Mouse (Mus musculus): Measurements from ENCODE around the gene Tac4. TPM values are rescaled to one million over a fixed set of nuclear protein-coding genes. Genes with fewer than 3 reads are reported as not detected.

The Tac4 gene
- polyA plus RNA-seq, 1 experiment from 2014 or later = 0.23 TPM

GRCm38 (mm10) chr11:95231688-95232328 is 29.5 kb upstream of the Tac4 start:
- Histone ChIP-seq H3K27me3 (replicated peaks; ENCODE audit: control insufficient read depth, insufficient read depth, low read length) (no peaks in the 10 kb centered on the region; the same call in 1 of the 2 replicates), H3K4me3 (replicated peaks; ENCODE audit: low read length) (no peak overlapping the region), H3K27ac (ENCODE audit: low read length) (no peak overlapping the region), H3K4me2 (ENCODE audit: low read length) (peak overlapping the region; percentile 33), H3K36me3 (ENCODE audit: control insufficient read depth, insufficient read depth) (no peaks in the 10 kb centered on the region), H3K9ac (replicated peaks; ENCODE audit: low read depth, low read length) (0 out of 2 replicates have a peak overlapping the region, but pooled peaks have one; percentile 12), H3K4me1 (replicated peaks; ENCODE audit: control insufficient read depth, insufficient read depth, low read length) (0 out of 2 replicates have a peak, but pooled peaks cover 4% of the 10 kb centered on the region), H3K9me3 (ENCODE audit: control insufficient read depth, low read length) (no peaks in the 10 kb centered on the region)
- 9% methylated on average over 23 of the region's 24 CpGs for WGBS
- ATAC-seq = peak; percentile 31; the same call in 1 of the 2 replicates

GRCm38 (mm10) chr11:95232329-95232696 is 29.0 kb upstream of the Tac4 start:
- Histone ChIP-seq H3K36me3 (ENCODE audit: control insufficient read depth, insufficient read depth) (no peaks in the 10 kb centered on the region), H3K4me2 (ENCODE audit: low read length) (no peak overlapping the region), H3K9me3 (ENCODE audit: control insufficient read depth, low read length) (no peaks in the 10 kb centered on the region), H3K9ac (replicated peaks; ENCODE audit: low read depth, low read length) (no peak overlapping the region), H3K27me3 (replicated peaks; ENCODE audit: control insufficient read depth, insufficient read depth, low read length) (no peaks in the 10 kb centered on the region; the same call in 1 of the 2 replicates), H3K4me3 (replicated peaks; ENCODE audit: low read length) (no peak overlapping the region), H3K4me1 (replicated peaks; ENCODE audit: control insufficient read depth, insufficient read depth, low read length) (0 out of 2 replicates have a peak, but pooled peaks cover 4% of the 10 kb centered on the region), H3K27ac (ENCODE audit: low read length) (no peak overlapping the region)
- ATAC-seq = no peak
- WGBS = 46% methylated on average over 6 of the region's 6 CpGs

- Histone ChIP-seq H3K4me2 (ENCODE audit: low read length) (no peak overlapping the region), H3K36me3 (ENCODE audit: control insufficient read depth, insufficient read depth) (no peaks in the 10 kb centered on the region), H3K4me3 (replicated peaks; ENCODE audit: low read length) (no peak overlapping the region), H3K9ac (replicated peaks; ENCODE audit: low read depth, low read length) (no peak overlapping the region), H3K4me1 (replicated peaks; ENCODE audit: control insufficient read depth, insufficient read depth, low read length) (no peaks in the 10 kb centered on the region), H3K27ac (ENCODE audit: low read length) (no peak overlapping the region), H3K9me3 (ENCODE audit: control insufficient read depth, low read length) (no peaks in the 10 kb centered on the region), H3K27me3 (replicated peaks; ENCODE audit: control insufficient read depth, insufficient read depth, low read length) (no peaks in the 10 kb centered on the region)
- 86% methylated on average over 6 of the region's 6 CpGs for WGBS
- ATAC-seq = no peak
These were observed 22.9 kb upstream of the Tac4 start for GRCm38 (mm10) chr11:95238477-95238876.

GRCm38 (mm10) chr11:95242653-95243052 is 18.7 kb upstream of the Tac4 start:
- no peak overlapping the region for H3K4me2 ChIP-seq (ENCODE audit: low read length)
- H3K4me3 ChIP-seq (replicated peaks; ENCODE audit: low read length) = no peak overlapping the region
- no peak overlapping the region for H3K9ac ChIP-seq (replicated peaks; ENCODE audit: low read depth, low read length)
- no peaks in the 10 kb centered on the region for H3K9me3 ChIP-seq (ENCODE audit: control insufficient read depth, low read length)
- no peak overlapping the region for H3K27ac ChIP-seq (ENCODE audit: low read length)
- 66% methylated on average over 6 of the region's 6 CpGs for WGBS
- H3K27me3 ChIP-seq (replicated peaks; ENCODE audit: control insufficient read depth, insufficient read depth, low read length) = no peaks in the 10 kb centered on the region
- H3K36me3 ChIP-seq (ENCODE audit: control insufficient read depth, insufficient read depth) = no peaks in the 10 kb centered on the region
- peaks cover 4% of the 10 kb centered on the region; the same call in 1 of the 2 replicates for H3K4me1 ChIP-seq (replicated peaks; ENCODE audit: control insufficient read depth, insufficient read depth, low read length)
- ATAC-seq = no peak

GRCm38 (mm10) chr11:95245456-95245855 is 15.9 kb upstream of the Tac4 start:
- Histone ChIP-seq H3K4me2 (ENCODE audit: low read length) (no peak overlapping the region), H3K4me3 (replicated peaks; ENCODE audit: low read length) (no peak overlapping the region), H3K27ac (ENCODE audit: low read length) (no peak overlapping the region), H3K27me3 (replicated peaks; ENCODE audit: control insufficient read depth, insufficient read depth, low read length) (no peaks in the 10 kb centered on the region), H3K36me3 (ENCODE audit: control insufficient read depth, insufficient read depth) (no peaks in the 10 kb centered on the region), H3K4me1 (replicated peaks; ENCODE audit: control insufficient read depth, insufficient read depth, low read length) (peaks cover 4% of the 10 kb centered on the region; the same call in 1 of the 2 replicates), H3K9ac (replicated peaks; ENCODE audit: low read depth, low read length) (no peak overlapping the region), H3K9me3 (ENCODE audit: control insufficient read depth, low read length) (no peaks in the 10 kb centered on the region)
- 78% methylated on average over 7 of the region's 7 CpGs for WGBS
- no peak for ATAC-seq

GRCm38 (mm10) chr11:95247065-95247464 is 14.3 kb upstream of the Tac4 start:
- Histone ChIP-seq H3K9ac (replicated peaks; ENCODE audit: low read depth, low read length) (no peak overlapping the region), H3K4me1 (replicated peaks; ENCODE audit: control insufficient read depth, insufficient read depth, low read length) (peaks cover 4% of the 10 kb centered on the region; the same call in 1 of the 2 replicates)
- WGBS = 22% methylated on average over 14 of the region's 14 CpGs

GRCm38 (mm10) chr11:95250110-95250509 is 11.2 kb upstream of the Tac4 start:
- H3K36me3 ChIP-seq (ENCODE audit: control insufficient read depth, insufficient read depth) = no peaks in the 10 kb centered on the region
- no peak overlapping the region for H3K4me3 ChIP-seq (replicated peaks; ENCODE audit: low read length)
- no peaks in the 10 kb centered on the region for H3K9me3 ChIP-seq (ENCODE audit: control insufficient read depth, low read length)
- H3K27ac ChIP-seq (ENCODE audit: low read length) = no peak overlapping the region
- peaks cover 4% of the 10 kb centered on the region; the same call in 1 of the 2 replicates for H3K4me1 ChIP-seq (replicated peaks; ENCODE audit: control insufficient read depth, insufficient read depth, low read length)
- no peak for ATAC-seq
- no peaks in the 10 kb centered on the region for H3K27me3 ChIP-seq (replicated peaks; ENCODE audit: control insufficient read depth, insufficient read depth, low read length)
- no peak overlapping the region for H3K4me2 ChIP-seq (ENCODE audit: low read length)
- no peak overlapping the region for H3K9ac ChIP-seq (replicated peaks; ENCODE audit: low read depth, low read length)
- WGBS = 50% methylated on average over 10 of the region's 10 CpGs

More at GRCm38 (mm10) chr11:95247065-95247464, 14.3 kb upstream of the Tac4 start:
- no peak overlapping the region for H3K4me3 ChIP-seq (replicated peaks; ENCODE audit: low read length)
- H3K4me2 ChIP-seq (ENCODE audit: low read length) = no peak overlapping the region
- no peak; the same call in 1 of the 2 replicates for ATAC-seq
- H3K36me3 ChIP-seq (ENCODE audit: control insufficient read depth, insufficient read depth) = no peaks in the 10 kb centered on the region
- H3K27ac ChIP-seq (ENCODE audit: low read length) = no peak overlapping the region
- no peaks in the 10 kb centered on the region for H3K9me3 ChIP-seq (ENCODE audit: control insufficient read depth, low read length)
- no peaks in the 10 kb centered on the region for H3K27me3 ChIP-seq (replicated peaks; ENCODE audit: control insufficient read depth, insufficient read depth, low read length)

- 5% methylated on average over 11 of the region's 11 CpGs for WGBS
- no peaks in the 10 kb centered on the region for H3K9me3 ChIP-seq (ENCODE audit: control insufficient read depth, low read length)
- ATAC-seq = no peak
- H3K4me2 ChIP-seq (ENCODE audit: low read length) = no peak overlapping the region
- no peak overlapping the region for H3K9ac ChIP-seq (replicated peaks; ENCODE audit: low read depth, low read length)
- H3K4me1 ChIP-seq (replicated peaks; ENCODE audit: control insufficient read depth, insufficient read depth, low read length) = peaks cover 4% of the 10 kb centered on the region; the same call in 1 of the 2 replicates
- H3K27me3 ChIP-seq (replicated peaks; ENCODE audit: control insufficient read depth, insufficient read depth, low read length) = no peaks in the 10 kb centered on the region
- no peaks in the 10 kb centered on the region for H3K36me3 ChIP-seq (ENCODE audit: control insufficient read depth, insufficient read depth)
- H3K4me3 ChIP-seq (replicated peaks; ENCODE audit: low read length) = no peak overlapping the region
- no peak overlapping the region for H3K27ac ChIP-seq (ENCODE audit: low read length)
These were observed 10.0 kb upstream of the Tac4 start for GRCm38 (mm10) chr11:95251295-95251694.

- H3K9ac ChIP-seq (replicated peaks; ENCODE audit: low read depth, low read length) = no peak overlapping the region
- H3K36me3 ChIP-seq (ENCODE audit: control insufficient read depth, insufficient read depth) = no peaks in the 10 kb centered on the region
- no peak overlapping the region for H3K27ac ChIP-seq (ENCODE audit: low read length)
- H3K27me3 ChIP-seq (replicated peaks; ENCODE audit: control insufficient read depth, insufficient read depth, low read length) = no peaks in the 10 kb centered on the region
- H3K4me1 ChIP-seq (replicated peaks; ENCODE audit: control insufficient read depth, insufficient read depth, low read length) = peaks cover 2% of the 10 kb centered on the region; the same call in 1 of the 2 replicates
- no peak for ATAC-seq
- H3K4me3 ChIP-seq (replicated peaks; ENCODE audit: low read length) = no peak overlapping the region
- no peaks in the 10 kb centered on the region for H3K9me3 ChIP-seq (ENCODE audit: control insufficient read depth, low read length)
- WGBS = 76% methylated on average over 6 of the region's 6 CpGs
- no peak overlapping the region for H3K4me2 ChIP-seq (ENCODE audit: low read length)
These were observed 9.2 kb upstream of the Tac4 start for GRCm38 (mm10) chr11:95252104-95252503.

Measured in forebrain, embryonic 16.5 days (tissue).